Mouse (Mus musculus) lung, postnatal 0 days (tissue): ENCODE data around the gene Sdccag8.

Experiments used
- CTCF ChIP-seq: IDR thresholded peaks from 2 replicates; pipeline ENCODE4 v1.5.1; 2016; ENCODE audit warnings: antibody characterized with exemption, mild to moderate bottlenecking
- EP300 ChIP-seq: IDR thresholded peaks from 2 replicates; pipeline ENCODE4 v1.6.1; 2016; ENCODE audit warnings: antibody characterized with exemption, mild to moderate bottlenecking, control low read depth

DNA sequence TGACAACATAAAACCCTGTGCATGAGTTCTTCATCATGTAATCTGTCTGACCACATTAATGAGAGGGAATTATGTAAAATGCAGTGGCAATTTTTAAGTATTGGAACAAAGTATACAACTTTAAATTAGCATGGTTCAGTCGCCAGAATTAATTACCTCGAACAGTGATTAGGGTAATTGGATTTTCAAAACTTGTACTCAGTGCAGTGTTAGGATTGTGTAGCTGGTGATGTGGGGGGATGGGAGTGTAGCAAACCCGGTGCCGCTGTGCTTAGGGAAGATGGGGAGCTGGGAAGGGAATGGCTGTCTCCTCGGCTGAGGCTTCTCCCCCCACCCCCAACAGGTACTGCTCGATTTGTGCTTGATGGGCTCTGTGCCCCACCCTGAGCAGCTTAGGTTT lies 188.5 kb downstream of the Sdccag8 start:
- TF ChIP-seq CTCF (no peak), EP300 (no peak)
